ENCODE assay signal across 8 mouse cellular contexts in genomic region chr14:101942971-101943370, GRCm38 (mm10).
DNase-seq lines count a peak whose midpoint lies in the region; ATAC-seq and TF ChIP-seq lines count a peak whose summit lies in the region.

No protein-coding gene starts in this region.

- H3K27me3 ChIP-seq in cerebellum, adult 2 months (ENCODE audit: control insufficient read depth, insufficient read depth, low read length), result no peaks in the 10 kb centered on the region
- H3K27me3 ChIP-seq in heart, embryonic 10.5 days (ENCODE audit: insufficient read depth, poor library complexity, severe bottlenecking), result no peaks in the 10 kb centered on the region
- H3K27me3 ChIP-seq in kidney, embryonic 14.5 days (ENCODE audit: control insufficient read depth, insufficient read depth, low read length), result no peaks in the 10 kb centered on the region

- H3K4me2 ChIP-seq in kidney, embryonic 14.5 days (replicated peaks; ENCODE audit: low read depth, low read length), result peak overlapping the region; percentile 15

- peak; percentile 70; the same call in 1 of the 2 replicates for TF ChIP-seq CTCF in cerebellum, adult 2 months (IDR thresholded peaks at IDR 0.05; ENCODE audit: borderline replicate concordance, insufficient read depth, low read depth, low read length)

- no peaks in the 10 kb centered on the region for H3K9me3 ChIP-seq in ES-E14 (ENCODE audit: control insufficient read depth, insufficient read depth, low read depth, low read length)
- no peaks in the 10 kb centered on the region for H3K9me3 ChIP-seq in heart, embryonic 10.5 days
- H3K9me3 ChIP-seq in kidney, embryonic 14.5 days (ENCODE audit: control insufficient read depth, low read length), result no peaks in the 10 kb centered on the region

- 3% methylated on average over 4 of the region's 4 CpGs for WGBS in cerebellum, adult 2 months
- 10% methylated on average over 4 of the region's 4 CpGs for WGBS in heart, embryonic 10.5 days
- WGBS in kidney, embryonic 14.5 days, result 11% methylated on average over 4 of the region's 4 CpGs

- no peaks in the 10 kb centered on the region for H3K4me1 ChIP-seq in cerebellum, adult 2 months (ENCODE audit: control insufficient read depth, insufficient read depth, low read length)
- no peaks in the 10 kb centered on the region for H3K4me1 ChIP-seq in ES-E14 (ENCODE audit: control insufficient read depth in 2 of 2, insufficient read depth in 2 of 2, low read length in 2 of 2, poor library complexity in 1 of 2)
- H3K4me1 ChIP-seq in heart, embryonic 10.5 days, result no peaks in the 10 kb centered on the region
- no peaks in the 10 kb centered on the region for H3K4me1 ChIP-seq in kidney, embryonic 14.5 days (ENCODE audit: control insufficient read depth, insufficient read depth, low read length)

- no peaks in the 10 kb centered on the region for H3K36me3 ChIP-seq in ES-E14 (ENCODE audit: control insufficient read depth, insufficient read depth, low read length, poor library complexity, severe bottlenecking)
- H3K36me3 ChIP-seq in heart, embryonic 10.5 days, result no peaks in the 10 kb centered on the region
- H3K36me3 ChIP-seq in kidney, embryonic 14.5 days (ENCODE audit: control insufficient read depth, insufficient read depth, low read length), result no peaks in the 10 kb centered on the region

- no peak overlapping the region for H3K27ac ChIP-seq in cerebellum, adult 2 months (ENCODE audit: insufficient read depth, low read length)
- H3K27ac ChIP-seq in ES-E14 (ENCODE audit: insufficient read depth, low read depth, low read length, poor library complexity, severe bottlenecking), result no peak overlapping the region
- H3K27ac ChIP-seq in heart, embryonic 10.5 days, result peak overlapping the region; percentile 56; the same call in 1 of the 2 replicates
- H3K27ac ChIP-seq in kidney, embryonic 14.5 days (ENCODE audit: low read depth, low read length), result no peak overlapping the region

- H3K4me3 ChIP-seq in cerebellum, adult 2 months (replicated peaks; ENCODE audit: insufficient read depth, low read depth, low read length), result no peak overlapping the region
- no peak overlapping the region for H3K4me3 ChIP-seq in ES-E14 (ENCODE audit: insufficient read depth in 1 of 2, low read depth in 1 of 2, low read length in 2 of 2, poor library complexity in 1 of 2, severe bottlenecking in 1 of 2)
- H3K4me3 ChIP-seq in heart, embryonic 10.5 days, result peak overlapping the region; percentile 33; the same call in 1 of the 2 replicates
- H3K4me3 ChIP-seq in kidney, embryonic 14.5 days (ENCODE audit: low read length), result no peak overlapping the region

- no peak for TF ChIP-seq POLR2A in cerebellum, adult 2 months (IDR thresholded peaks at IDR 0.05; ENCODE audit: borderline replicate concordance, insufficient read depth, low read length)

- peak; percentile 55; the same call in 1 of the 2 replicates for ATAC-seq in kidney, embryonic 14.5 days (ENCODE audit: low FRiP score, low TSS enrichment)

- no peak overlapping the region for H3K9ac ChIP-seq in ES-E14 (ENCODE audit: insufficient read depth, low read depth, low read length, poor library complexity, severe bottlenecking)
- H3K9ac ChIP-seq in kidney, embryonic 14.5 days (ENCODE audit: low read depth, low read length), result no peak overlapping the region

- in situ Hi-C loops in ES-E14 (cut with MboI; ENCODE audit: low sequenced_read_pairs in 2 of 2, unreplicated experiment in 2 of 2), result loop anchor here in 1 of 2 experiments (10.0 kb wide), 1 partner anchor 572 kb away; no protein-coding TSS in a partner anchor

- DNase-seq in cerebellum, adult 2 months, result peak; percentile 29 to 32
- no peak for DNase-seq in cerebellum, adult 9-11 months
- DNase-seq in ES-E14 (ENCODE audit: low read depth, low spot score), result peak; percentile 66
- peak; percentile 89 for DNase-seq in embryo, embryonic 10.5 days (ENCODE audit: low spot score)
- no peak for DNase-seq in heart, embryonic 10.5 days (ENCODE audit: low spot score)
- peak; percentile 58 for DNase-seq in lung, postnatal 36 days
- DNase-seq in right cerebral cortex, postnatal 4 days, result peak; percentile 37

TF ChIP-seq in ES-E14, 5 proteins besides CTCF, POLR2A, EP300 and RAD21:
- TF ChIP-seq ZNF384 (IDR thresholded peaks at IDR 0.05; ENCODE audit: low read depth, low read length), result no peak
- TF ChIP-seq ZC3H11A (IDR thresholded peaks at IDR 0.05; ENCODE audit: borderline replicate concordance, low read depth, low read length), result peak; percentile 37; the same call in 1 of the 2 replicates
TF ChIP-seq in ES-E14: peak in this region for 1.

Comparison
In these comparisons a context has a peak if more than half of its experiments do, and no peak if none do; other contexts are left out.
1. DNase-seq: peak in cerebellum, adult 2 months (2 of 2), ES-E14 (single experiment), embryo, embryonic 10.5 days (single experiment), lung, postnatal 36 days (single experiment) and right cerebral cortex, postnatal 4 days (single experiment); none in cerebellum, adult 9-11 months (single experiment) and heart, embryonic 10.5 days (single experiment).